Mouse (Mus musculus): Measurements from ENCODE around the gene Olfr490. TPM values are rescaled to one million over a fixed set of nuclear protein-coding genes. Genes with fewer than 3 reads are reported as not detected.

Gene Olfr490
- polyA plus RNA-seq (2014; fragmentation: Nextera tagmentation; extraction: Ambion mirVana) = not detected in 2 replicates

- Histone ChIP-seq H3K27me3 (ENCODE audit: control insufficient read depth, insufficient read depth, low read length) (no peaks in the 10 kb centered on the region), H3K36me3 (ENCODE audit: control insufficient read depth, insufficient read depth, low read length) (no peaks in the 10 kb centered on the region), H3K4me3 (ENCODE audit: low read depth, low read length) (no peak within 1 kb of the TSS), H3K4me1 (ENCODE audit: control insufficient read depth, insufficient read depth, low read length) (no peaks in the 10 kb centered on the region), H3K9me3 (ENCODE audit: control insufficient read depth, low read length) (no peaks in the 10 kb centered on the region), H3K4me2 (ENCODE audit: low read depth, low read length) (no peak within 1 kb of the TSS), H3K27ac (ENCODE audit: low read depth, low read length) (no peak within 1 kb of the TSS), H3K9ac (replicated peaks; ENCODE audit: low read depth, low read length) (no peak within 1 kb of the TSS)
- no peak for ATAC-seq (ENCODE audit: low read depth)
These were observed at the start of gene Olfr490 for GRCm38 (mm10) chr7:108288834-108289233. Gene Olfr490 (minus strand): TSS chr7:108288934.

GRCm38 (mm10) chr7:108323574-108323973, 34.8 kb upstream of the Olfr490 start, which contains the start of gene Olfr492:
Gene Olfr492 (minus strand): TSS chr7:108323674.
- no peak for ATAC-seq (ENCODE audit: low read depth)
- H3K4me2 ChIP-seq (ENCODE audit: low read depth, low read length) = no peak within 1 kb of the TSS
- 83% methylated on average over 2 of the region's 2 CpGs for WGBS

GRCm38 (mm10) chr7:108313151-108313550, 24.4 kb upstream of the Olfr490 start, which contains the start of gene Olfr491:
Gene Olfr491 (plus strand): TSS chr7:108313451.
- H3K27me3 ChIP-seq (ENCODE audit: control insufficient read depth, insufficient read depth, low read length) = no peaks in the 10 kb centered on the region
- no peak for ATAC-seq (ENCODE audit: low read depth)
- H3K9ac ChIP-seq (replicated peaks; ENCODE audit: low read depth, low read length) = no peak within 1 kb of the TSS
- H3K4me2 ChIP-seq (ENCODE audit: low read depth, low read length) = no peak within 1 kb of the TSS
- no peak within 1 kb of the TSS for H3K27ac ChIP-seq (ENCODE audit: low read depth, low read length)
- H3K4me1 ChIP-seq (ENCODE audit: control insufficient read depth, insufficient read depth, low read length) = no peaks in the 10 kb centered on the region
- no peak within 1 kb of the TSS for H3K4me3 ChIP-seq (ENCODE audit: low read depth, low read length)
- no peaks in the 10 kb centered on the region for H3K9me3 ChIP-seq (ENCODE audit: control insufficient read depth, low read length)
- H3K36me3 ChIP-seq (ENCODE audit: control insufficient read depth, insufficient read depth, low read length) = no peaks in the 10 kb centered on the region
- 70% methylated on average over 1 of the region's 1 CpGs for WGBS

More at GRCm38 (mm10) chr7:108323574-108323973, 34.8 kb upstream of the Olfr490 start, which contains the start of gene Olfr492:
- H3K9me3 ChIP-seq (ENCODE audit: control insufficient read depth, low read length) = no peaks in the 10 kb centered on the region
- H3K36me3 ChIP-seq (ENCODE audit: control insufficient read depth, insufficient read depth, low read length) = no peaks in the 10 kb centered on the region
- no peaks in the 10 kb centered on the region for H3K27me3 ChIP-seq (ENCODE audit: control insufficient read depth, insufficient read depth, low read length)
- H3K4me3 ChIP-seq (ENCODE audit: low read depth, low read length) = no peak within 1 kb of the TSS
- H3K9ac ChIP-seq (replicated peaks; ENCODE audit: low read depth, low read length) = no peak within 1 kb of the TSS
- no peaks in the 10 kb centered on the region for H3K4me1 ChIP-seq (ENCODE audit: control insufficient read depth, insufficient read depth, low read length)
- no peak within 1 kb of the TSS for H3K27ac ChIP-seq (ENCODE audit: low read depth, low read length)

- Histone ChIP-seq H3K4me3 (ENCODE audit: low read depth, low read length) (no peak within 1 kb of the TSS), H3K36me3 (ENCODE audit: control insufficient read depth, insufficient read depth, low read length) (no peaks in the 10 kb centered on the region), H3K27ac (ENCODE audit: low read depth, low read length) (no peak within 1 kb of the TSS), H3K4me2 (ENCODE audit: low read depth, low read length) (no peak within 1 kb of the TSS), H3K27me3 (ENCODE audit: control insufficient read depth, insufficient read depth, low read length) (no peaks in the 10 kb centered on the region), H3K9me3 (ENCODE audit: control insufficient read depth, low read length) (no peaks in the 10 kb centered on the region), H3K4me1 (ENCODE audit: control insufficient read depth, insufficient read depth, low read length) (no peaks in the 10 kb centered on the region), H3K9ac (replicated peaks; ENCODE audit: low read depth, low read length) (no peak within 1 kb of the TSS)
- no peak for ATAC-seq (ENCODE audit: low read depth)
These were observed 30.5 kb downstream of the Olfr490 start, which contains the start of gene Olfr488 for GRCm38 (mm10) chr7:108258247-108258646. Gene Olfr488 (minus strand): TSS chr7:108258347.

Other genes starting within 250 kb of the Olfr490 start
- gene Olfr479, start 238.2 kb downstream of the Olfr490 start, polyA plus RNA-seq (2014; fragmentation: Nextera tagmentation; extraction: Ambion mirVana) = not detected in 2 replicates
- gene Olfr480, start 221.6 kb downstream of the Olfr490 start, polyA plus RNA-seq (2014; fragmentation: Nextera tagmentation; extraction: Ambion mirVana) = not detected in 2 replicates
- not detected in 2 replicates for gene Olfr481, start 209.1 kb downstream of the Olfr490 start, polyA plus RNA-seq (2014; fragmentation: Nextera tagmentation; extraction: Ambion mirVana)
- not detected in 2 replicates for gene Olfr482, start 191.3 kb downstream of the Olfr490 start, polyA plus RNA-seq (2014; fragmentation: Nextera tagmentation; extraction: Ambion mirVana)
- not detected in 2 replicates for gene Olfr483, start 188.1 kb downstream of the Olfr490 start, polyA plus RNA-seq (2014; fragmentation: Nextera tagmentation; extraction: Ambion mirVana)
- not detected in 2 replicates for gene Olfr484, start 161.5 kb downstream of the Olfr490 start, polyA plus RNA-seq (2014; fragmentation: Nextera tagmentation; extraction: Ambion mirVana)
- not detected in 2 replicates for gene Olfr485, start 129.1 kb downstream of the Olfr490 start, polyA plus RNA-seq (2014; fragmentation: Nextera tagmentation; extraction: Ambion mirVana)
- gene Olfr486, start 116.2 kb downstream of the Olfr490 start, polyA plus RNA-seq (2014; fragmentation: Nextera tagmentation; extraction: Ambion mirVana) = not detected in 2 replicates
- gene Olfr487, start 74.3 kb downstream of the Olfr490 start, polyA plus RNA-seq (2014; fragmentation: Nextera tagmentation; extraction: Ambion mirVana) = not detected in 2 replicates
- gene Olfr488, start 30.6 kb downstream of the Olfr490 start, polyA plus RNA-seq (2014; fragmentation: Nextera tagmentation; extraction: Ambion mirVana) = not detected in 2 replicates
- gene Olfr491, start 24.5 kb upstream of the Olfr490 start, polyA plus RNA-seq (2014; fragmentation: Nextera tagmentation; extraction: Ambion mirVana) = not detected in 2 replicates
- gene Olfr492, start 34.7 kb upstream of the Olfr490 start, polyA plus RNA-seq (2014; fragmentation: Nextera tagmentation; extraction: Ambion mirVana) = not detected in 2 replicates
- gene Olfr493, start 58.0 kb upstream of the Olfr490 start, polyA plus RNA-seq (2014; fragmentation: Nextera tagmentation; extraction: Ambion mirVana) = not detected in 2 replicates
- not detected in 2 replicates for gene Olfr494, start 76.4 kb upstream of the Olfr490 start, polyA plus RNA-seq (2014; fragmentation: Nextera tagmentation; extraction: Ambion mirVana)
- not detected in 2 replicates for gene Olfr495, start 104.2 kb upstream of the Olfr490 start, polyA plus RNA-seq (2014; fragmentation: Nextera tagmentation; extraction: Ambion mirVana)
- gene Olfr497, start 131.5 kb upstream of the Olfr490 start, polyA plus RNA-seq (2014; fragmentation: Nextera tagmentation; extraction: Ambion mirVana) = not detected in 2 replicates
- gene Olfr498, start 176.4 kb upstream of the Olfr490 start, polyA plus RNA-seq (2014; fragmentation: Nextera tagmentation; extraction: Ambion mirVana) = not detected in 2 replicates
- not detected in 2 replicates for gene Olfr502, start 236.1 kb upstream of the Olfr490 start, polyA plus RNA-seq (2014; fragmentation: Nextera tagmentation; extraction: Ambion mirVana)

All from neural tube, embryonic 14.5 days (tissue).